Mouse (Mus musculus) forebrain, embryonic 12.5 days (tissue): ENCODE results near the gene Pcsk6. TPM values are rescaled to one million over a fixed set of nuclear protein-coding genes. Genes with fewer than 3 reads are reported as not detected.
A peak's percentile ranks its signal among the peaks of the same experiment; 100 is the strongest.
"Not testable (repeated sequence)": the region's sequence is repeated elsewhere in the genome, so short reads cannot be mapped to it uniquely, and the experiment has no call there.

Experiments
- ATAC-seq: fragments of 200-750 bp; cut with Nextera tagmentation; 2 replicates; pipeline ENCODE4 v1.8.0; 2017; ENCODE audit warnings: moderate TSS enrichment; ENCODE audit not compliant: low FRiP score
- H3K27ac ChIP-seq: fragments of 300-500 bp; sonication (generic); 2 replicates; pipeline ENCODE4 v1.5.1; 2016; ENCODE audit warnings: mild to moderate bottlenecking
- H3K27me3 ChIP-seq: fragments of 300-500 bp; sonication (generic); 2 replicates; pipeline ENCODE4 v1.6.1; 2016; ENCODE audit warnings: mild to moderate bottlenecking
- H3K36me3 ChIP-seq: fragments of 300-500 bp; sonication (generic); replicated peaks from 2 replicates; pipeline ENCODE4 v1.6.1; 2016; ENCODE audit warnings: mild to moderate bottlenecking
- H3K4me1 ChIP-seq: fragments of 300-500 bp; sonication (generic); 2 replicates; pipeline ENCODE4 v1.6.1; 2016
- H3K4me2 ChIP-seq: fragments of 300-500 bp; sonication (generic); 2 replicates; pipeline ENCODE4 v1.6.1; 2016; ENCODE audit warnings: mild to moderate bottlenecking, moderate library complexity
- H3K4me3 ChIP-seq: fragments of 300-500 bp; sonication (generic); replicated peaks from 2 replicates; pipeline ENCODE4 v1.5.1; 2016; ENCODE audit warnings: mild to moderate bottlenecking
- H3K9ac ChIP-seq: fragments of 300-500 bp; sonication (generic); 2 replicates; pipeline ENCODE4 v1.6.1; 2016; ENCODE audit warnings: mild to moderate bottlenecking
- H3K9me3 ChIP-seq: fragments of 300-500 bp; sonication (generic); 2 replicates; pipeline ENCODE4 v1.6.1; 2016
- WGBS: fragments of 180-500 bp; shearing (Covaris S2); methylation state at CpG from one replicate; pipeline ENCODE4 v1.1.7; 2016; 5-methylcytosine and 5-hydroxymethylcytosine counted together
- polyA plus RNA-seq: library from polyadenylated mRNA; unstranded; fragments of >200 nt; fragmentation: Nextera tagmentation; extraction: Ambion mirVana; gene quantifications from 2 replicates; pipeline ENCODE4 v1.2.1, GENCODE M21; 2016

The Pcsk6 gene
- polyA plus RNA-seq = 1.6 and 2.5 TPM in 2 replicates

DNA sequence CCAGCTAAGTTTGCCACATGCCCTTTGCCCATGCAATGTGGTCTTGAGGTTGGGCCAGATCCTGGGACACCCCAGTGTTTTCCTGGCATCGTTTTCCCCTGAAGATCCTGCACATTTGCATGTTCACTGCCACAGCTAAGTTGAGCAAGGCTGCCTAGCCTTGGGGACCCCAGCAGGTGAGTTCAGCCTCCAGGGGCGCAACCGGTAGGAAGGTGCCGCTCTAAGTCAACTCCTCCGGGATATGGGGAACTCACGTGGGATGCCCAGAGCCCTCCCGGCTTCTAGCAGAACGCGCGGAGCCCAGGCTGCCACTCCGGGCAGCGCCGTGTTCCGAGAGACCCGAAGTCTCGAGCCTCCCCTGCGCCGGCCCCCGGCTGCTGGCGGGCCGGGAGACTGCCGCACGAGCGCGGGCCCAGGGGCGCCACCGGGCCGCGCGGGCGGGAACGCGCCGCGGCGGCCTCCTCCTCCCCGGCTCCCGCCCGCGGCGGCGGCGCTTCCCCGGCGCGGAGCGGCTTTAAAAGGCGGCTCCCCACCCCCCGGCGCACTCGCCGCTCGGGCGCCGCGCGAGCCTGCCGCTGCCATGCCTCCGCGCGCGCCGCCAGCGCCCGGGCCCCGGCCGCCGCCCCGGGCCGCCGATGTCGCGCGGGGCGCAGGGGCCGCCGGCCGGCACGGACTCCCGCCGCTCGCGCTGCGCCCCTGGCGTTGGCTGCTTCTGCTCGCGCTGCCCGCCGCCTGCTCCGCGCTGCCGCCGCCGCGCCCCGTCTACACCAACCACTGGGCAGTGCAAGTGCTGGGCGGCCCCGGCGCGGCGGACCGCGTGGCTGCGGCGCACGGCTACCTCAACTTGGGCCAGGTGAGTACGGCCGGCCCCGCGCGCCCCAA, at the start of gene Pcsk6:
Gene Pcsk6 (plus strand): TSS at position 144 of the 882 bp plus-strand sequence.
- peaks cover 22% of the 10 kb centered on the region for H3K4me1 ChIP-seq
- no peak within 1 kb of the TSS for H3K27ac ChIP-seq
- no peaks in the 10 kb centered on the region for H3K9me3 ChIP-seq
- H3K4me3 ChIP-seq = peak within 1 kb of the TSS; percentile 64
- peak within 1 kb of the TSS; percentile 98 for H3K4me2 ChIP-seq
- ATAC-seq = peak; percentile 73
- peak within 1 kb of the TSS; percentile 59 for H3K9ac ChIP-seq
- under 1% methylated on average over 54 of the region's 111 CpGs for WGBS
- H3K27me3 ChIP-seq = peaks cover 50% of the 10 kb centered on the region
- H3K36me3 ChIP-seq = no peaks in the 10 kb centered on the region

DNA sequence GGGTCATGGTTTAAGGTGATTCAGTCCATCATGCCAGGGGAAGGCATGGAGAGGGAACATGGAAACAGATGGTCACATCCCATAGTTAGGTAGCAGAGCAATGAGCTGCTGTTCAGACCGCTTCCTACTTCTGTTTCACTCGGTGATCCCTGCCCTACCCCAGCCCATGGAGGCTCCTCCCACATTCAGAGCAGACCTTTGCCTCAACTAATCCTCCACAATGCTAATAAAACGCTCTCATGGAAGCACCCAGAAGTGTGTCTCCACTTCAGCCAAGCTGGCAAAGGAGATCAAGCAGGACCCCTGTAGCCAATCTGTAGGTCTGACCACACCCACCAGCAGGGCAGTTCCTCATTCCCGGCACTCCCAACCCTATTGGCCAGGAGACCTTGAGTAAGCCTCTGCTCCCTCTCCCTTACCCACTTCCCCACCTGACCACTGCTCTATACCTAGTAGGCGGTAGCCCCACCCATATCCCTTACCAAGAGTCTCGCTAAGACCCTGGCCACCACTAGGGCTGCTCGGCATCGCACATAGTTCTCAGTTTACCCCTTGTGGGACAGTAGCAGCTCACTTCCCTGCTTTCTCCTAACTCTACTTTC, 47.8 kb upstream of the Pcsk6 start:
- 81% methylated on average over 8 of the region's 8 CpGs for WGBS
- Histone ChIP-seq H3K4me3 (no peak overlapping the region), H3K36me3 (no peaks in the 10 kb centered on the region), H3K4me2 (no peak overlapping the region), H3K27me3 (no peaks in the 10 kb centered on the region), H3K4me1 (no peaks in the 10 kb centered on the region), H3K27ac (no peak overlapping the region), H3K9ac (no peak overlapping the region), H3K9me3 (no peaks in the 10 kb centered on the region)
- ATAC-seq = no peak

GRCm38 (mm10) chr7:65817564-65817963, 44.0 kb upstream of the Pcsk6 start:
- ATAC-seq = no peak
- no peak overlapping the region for H3K9ac ChIP-seq
- H3K27me3 ChIP-seq = no peaks in the 10 kb centered on the region
- no peak overlapping the region for H3K4me3 ChIP-seq
- peaks cover 5% of the 10 kb centered on the region for H3K4me1 ChIP-seq
- no peak overlapping the region for H3K4me2 ChIP-seq
- WGBS = 98% methylated on average over 8 of the region's 8 CpGs
- H3K9me3 ChIP-seq = no peaks in the 10 kb centered on the region
- H3K27ac ChIP-seq = no peak overlapping the region
- no peaks in the 10 kb centered on the region for H3K36me3 ChIP-seq

DNA sequence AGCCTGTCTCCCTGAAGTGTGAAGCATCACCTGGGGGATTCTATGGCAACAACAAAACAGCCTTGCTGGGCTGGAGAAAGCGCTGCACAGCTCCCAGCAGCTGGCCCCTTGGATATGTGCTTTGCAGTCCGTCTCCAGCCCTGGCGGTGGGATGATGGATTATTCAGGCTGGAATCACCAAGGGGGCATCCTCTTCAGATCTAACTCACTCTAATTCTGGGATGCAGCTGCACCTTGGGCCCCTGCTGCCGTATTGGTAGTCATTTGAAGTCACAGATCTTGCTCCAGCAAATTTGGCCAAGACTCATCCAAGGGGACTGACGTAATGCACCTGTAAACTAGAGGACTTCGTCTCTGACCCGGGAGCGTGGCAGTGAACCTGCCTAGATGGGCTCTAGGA, 41.1 kb upstream of the Pcsk6 start:
- ATAC-seq = no peak
- no peaks in the 10 kb centered on the region for H3K27me3 ChIP-seq
- H3K36me3 ChIP-seq = no peaks in the 10 kb centered on the region
- no peaks in the 10 kb centered on the region for H3K9me3 ChIP-seq
- 27% methylated on average over 8 of the region's 8 CpGs for WGBS
- H3K4me1 ChIP-seq = peaks cover 5% of the 10 kb centered on the region
- no peak overlapping the region for H3K9ac ChIP-seq
- no peak overlapping the region for H3K4me2 ChIP-seq
- no peak overlapping the region for H3K27ac ChIP-seq
- H3K4me3 ChIP-seq = no peak overlapping the region

DNA sequence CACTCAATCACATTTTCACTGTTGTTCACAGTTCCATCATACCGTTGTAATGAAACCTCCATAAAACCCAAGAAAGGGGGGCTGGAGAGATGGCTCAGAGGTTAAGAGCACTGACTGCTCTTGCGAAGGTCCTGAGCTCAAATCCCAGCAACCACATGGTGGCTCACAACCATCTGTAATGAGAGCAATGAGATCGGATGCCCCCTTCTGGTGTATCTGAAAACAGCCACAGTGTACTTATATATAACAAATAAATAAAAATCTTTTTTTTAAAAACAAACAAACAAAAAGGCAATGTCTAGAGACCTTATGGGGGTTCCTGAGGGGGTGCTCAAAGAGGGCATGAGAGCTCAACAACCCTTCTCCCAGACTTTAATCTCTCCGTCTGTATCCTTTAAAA, 39.6 kb upstream of the Pcsk6 start:
- 75% methylated on average over 4 of the region's 4 CpGs for WGBS
- not testable (repeated sequence) for H3K9me3 ChIP-seq

DNA sequence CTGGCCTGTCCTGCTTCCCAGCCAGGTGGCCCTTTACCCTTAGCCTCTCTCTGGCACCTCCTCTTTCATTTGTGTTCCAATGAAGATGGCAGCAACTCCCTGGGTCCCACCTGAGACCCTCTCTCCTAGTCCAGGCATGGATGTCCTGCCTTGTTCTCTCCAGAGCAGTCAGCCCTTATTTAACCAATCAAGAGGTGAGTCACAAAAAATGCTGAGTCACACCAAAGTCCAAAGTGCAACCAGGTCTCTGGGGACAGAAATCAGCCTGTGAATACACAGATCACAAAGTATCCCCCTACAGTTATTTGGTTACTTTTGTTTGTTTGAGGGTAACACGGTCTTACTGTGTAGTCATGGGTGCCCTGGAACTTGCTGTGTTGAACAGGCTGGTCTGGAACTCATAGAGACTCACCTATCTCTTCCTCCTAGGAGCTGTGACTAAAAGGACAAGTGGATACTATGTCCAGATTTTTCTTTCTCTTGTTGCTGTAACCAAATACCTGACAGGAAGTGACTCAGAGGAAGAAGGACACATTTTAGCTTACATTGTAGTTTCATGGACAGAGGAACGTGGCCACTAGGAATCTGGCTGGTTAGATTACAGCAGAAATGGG, 38.9 kb upstream of the Pcsk6 start:
- Histone ChIP-seq H3K27ac (no peak overlapping the region), H3K27me3 (no peaks in the 10 kb centered on the region), H3K9me3 (no peaks in the 10 kb centered on the region), H3K4me3 (no peak overlapping the region), H3K9ac (no peak overlapping the region), H3K4me2 (no peak overlapping the region), H3K36me3 (no peaks in the 10 kb centered on the region), H3K4me1 (peaks cover 5% of the 10 kb centered on the region)
- no peak for ATAC-seq
- WGBS = 75% methylated on average over 2 of the region's 2 CpGs

More for the DNA sequence above, 39.6 kb upstream of the Pcsk6 start:
- not testable (repeated sequence) for H3K4me3 ChIP-seq, H3K27me3 ChIP-seq, ATAC-seq, H3K27ac ChIP-seq, H3K4me2 ChIP-seq, H3K36me3 ChIP-seq, H3K4me1 ChIP-seq, H3K9ac ChIP-seq

DNA sequence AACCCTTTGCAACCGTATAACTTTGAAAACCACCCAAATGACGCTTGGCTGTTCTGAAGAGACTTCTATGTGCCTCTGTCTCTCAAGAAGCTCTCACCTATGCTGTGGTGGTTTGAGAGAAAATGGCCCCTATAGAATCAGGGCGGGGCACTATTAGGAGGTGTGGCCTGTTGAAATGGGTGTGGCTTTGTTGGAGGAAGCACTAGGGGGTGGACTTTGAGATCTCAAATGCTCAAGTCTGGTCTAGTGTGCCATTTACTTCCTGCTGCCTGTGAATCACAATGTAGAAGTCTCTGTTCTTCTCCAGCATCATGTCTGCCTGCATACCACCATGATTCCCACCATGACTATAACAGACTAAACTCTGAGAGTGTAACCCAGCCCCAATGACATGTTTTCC, 21.8 kb upstream of the Pcsk6 start:
- Histone ChIP-seq H3K9ac (no peak overlapping the region), H3K4me2 (no peak overlapping the region), H3K4me3 (no peak overlapping the region), H3K36me3 (no peaks in the 10 kb centered on the region), H3K4me1 (no peaks in the 10 kb centered on the region), H3K27ac (no peak overlapping the region), H3K9me3 (0 out of 2 replicates have a peak, but pooled peaks cover 12% of the 10 kb centered on the region), H3K27me3 (no peaks in the 10 kb centered on the region)
- ATAC-seq = no peak
- 95% methylated on average over 3 of the region's 3 CpGs for WGBS

GRCm38 (mm10) chr7:65843210-65843609, 18.3 kb upstream of the Pcsk6 start:
- 46% methylated on average over 2 of the region's 2 CpGs for WGBS
- Histone ChIP-seq H3K36me3 (no peaks in the 10 kb centered on the region), H3K4me2 (no peak overlapping the region), H3K9ac (no peak overlapping the region), H3K27me3 (no peaks in the 10 kb centered on the region), H3K27ac (no peak overlapping the region), H3K9me3 (0 out of 2 replicates have a peak, but pooled peaks cover 12% of the 10 kb centered on the region), H3K4me1 (no peaks in the 10 kb centered on the region), H3K4me3 (no peak overlapping the region)
- ATAC-seq = no peak

DNA sequence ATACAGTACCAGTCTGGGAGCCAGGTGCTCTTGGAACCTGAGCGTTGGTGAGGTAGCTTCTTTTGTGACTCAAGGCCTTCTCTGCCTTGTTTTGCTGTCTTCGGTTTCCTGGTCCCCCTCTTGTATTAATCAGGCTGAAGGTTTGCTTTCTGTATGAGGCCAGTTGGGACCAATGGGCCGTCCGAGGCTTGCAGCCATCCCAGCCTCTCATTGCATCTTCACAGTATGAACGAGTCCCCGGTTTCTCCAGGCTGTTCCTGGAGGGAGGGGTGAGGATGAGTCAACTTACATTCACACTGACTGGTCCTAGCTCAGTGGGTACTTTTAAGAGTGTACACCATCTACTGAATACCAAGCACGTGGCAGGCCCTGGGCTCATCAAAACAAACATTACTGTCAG, 553 bp upstream of the Pcsk6 start:
- H3K4me3 ChIP-seq = no peak overlapping the region
- no peaks in the 10 kb centered on the region for H3K36me3 ChIP-seq
- peak overlapping the region; percentile 98; the same call in 1 of the 2 replicates for H3K4me2 ChIP-seq
- no peaks in the 10 kb centered on the region for H3K9me3 ChIP-seq
- 62% methylated on average over 7 of the region's 7 CpGs for WGBS
- ATAC-seq = no peak
- H3K27me3 ChIP-seq = peaks cover 50% of the 10 kb centered on the region
- H3K4me1 ChIP-seq = peaks cover 22% of the 10 kb centered on the region
- H3K9ac ChIP-seq = no peak overlapping the region
- no peak overlapping the region for H3K27ac ChIP-seq

- Histone ChIP-seq H3K4me3 (peak overlapping the region; percentile 64), H3K4me1 (peaks cover 22% of the 10 kb centered on the region), H3K9me3 (no peaks in the 10 kb centered on the region), H3K36me3 (no peaks in the 10 kb centered on the region), H3K9ac (peak overlapping the region; percentile 59), H3K4me2 (peak overlapping the region; percentile 98), H3K27me3 (peaks cover 50% of the 10 kb centered on the region), H3K27ac (no peak overlapping the region)
- 2% methylated on average over 60 of the region's 61 CpGs for WGBS
- peak; percentile 61 for ATAC-seq
Measured at GRCm38 (mm10) chr7:65862473-65863176, 1.1 kb downstream of the Pcsk6 start.

- 88% methylated on average over 16 of the region's 16 CpGs for whole genome bisulfite sequencing
Measured at GRCm38 (mm10) chr7:65869173-65869572, 7.6 kb downstream of the Pcsk6 start.

GRCm38 (mm10) chr7:65869794-65870193, 8.3 kb downstream of the Pcsk6 start:
- Histone ChIP-seq H3K4me1 (peaks cover 20% of the 10 kb centered on the region), H3K4me3 (no peak overlapping the region), H3K9me3 (no peaks in the 10 kb centered on the region), H3K36me3 (no peaks in the 10 kb centered on the region), H3K27ac (no peak overlapping the region), H3K9ac (no peak overlapping the region), H3K27me3 (peaks cover 12% of the 10 kb centered on the region), H3K4me2 (no peak overlapping the region)
- 91% methylated on average over 5 of the region's 5 CpGs for WGBS
- no peak for ATAC-seq

More at GRCm38 (mm10) chr7:65869173-65869572, 7.6 kb downstream of the Pcsk6 start:
- Histone ChIP-seq H3K4me1 (peaks cover 24% of the 10 kb centered on the region), H3K4me3 (no peak overlapping the region), H3K27me3 (peaks cover 13% of the 10 kb centered on the region), H3K9ac (no peak overlapping the region), H3K36me3 (no peaks in the 10 kb centered on the region), H3K9me3 (no peaks in the 10 kb centered on the region), H3K4me2 (no peak overlapping the region), H3K27ac (no peak overlapping the region)
- ATAC-seq = no peak
